Mouse (Mus musculus): Measurements from ENCODE around the gene Ccser1. TPM values are rescaled to one million over a fixed set of nuclear protein-coding genes. Genes with fewer than 3 reads are reported as not detected.

Ccser1 gene
- polyA plus RNA-seq, 1 experiment from 2014 or later, result 3.8 TPM

- no peak overlapping the region for H3K9ac ChIP-seq (ENCODE audit: low read depth, low read length)
- 0 out of 2 replicates have a peak, but pooled peaks cover 9% of the 10 kb centered on the region for H3K4me1 ChIP-seq (ENCODE audit: control insufficient read depth, insufficient read depth, low read length)
- WGBS, result 38% methylated on average over 1 of the region's 1 CpGs
- peak overlapping the region; percentile 33 for H3K27ac ChIP-seq (ENCODE audit: low read length)
- no peaks in the 10 kb centered on the region for H3K27me3 ChIP-seq (replicated peaks; ENCODE audit: control insufficient read depth, insufficient read depth, low read length)
- H3K4me3 ChIP-seq (ENCODE audit: low read length), result no peak overlapping the region
- no peaks in the 10 kb centered on the region for H3K9me3 ChIP-seq (ENCODE audit: control insufficient read depth, low read length)
- no peak overlapping the region for H3K4me2 ChIP-seq (ENCODE audit: low read depth, low read length)
- no peaks in the 10 kb centered on the region for H3K36me3 ChIP-seq (ENCODE audit: control insufficient read depth, insufficient read depth, low read length)
- ATAC-seq, result peak; percentile 28; the same call in 1 of the 2 replicates
These were observed 82.3 kb downstream of the Ccser1 start for GRCm38 (mm10) chr6:61262448-61262847.

GRCm38 (mm10) chr6:61263291-61263690 is 83.2 kb downstream of the Ccser1 start:
- no peak overlapping the region for H3K4me3 ChIP-seq (ENCODE audit: low read length)
- 0 out of 2 replicates have a peak, but pooled peaks cover 9% of the 10 kb centered on the region for H3K4me1 ChIP-seq (ENCODE audit: control insufficient read depth, insufficient read depth, low read length)
- H3K4me2 ChIP-seq (ENCODE audit: low read depth, low read length), result no peak overlapping the region
- H3K27ac ChIP-seq (ENCODE audit: low read length), result 0 out of 2 replicates have a peak overlapping the region, but pooled peaks have one; percentile 24
- no peaks in the 10 kb centered on the region for H3K36me3 ChIP-seq (ENCODE audit: control insufficient read depth, insufficient read depth, low read length)
- H3K27me3 ChIP-seq (replicated peaks; ENCODE audit: control insufficient read depth, insufficient read depth, low read length), result no peaks in the 10 kb centered on the region
- ATAC-seq, result peak; percentile 42; the same call in 1 of the 2 replicates
- no peak overlapping the region for H3K9ac ChIP-seq (ENCODE audit: low read depth, low read length)
- WGBS, result 30% methylated on average over 1 of the region's 1 CpGs
- no peaks in the 10 kb centered on the region for H3K9me3 ChIP-seq (ENCODE audit: control insufficient read depth, low read length)

GRCm38 (mm10) chr6:61271033-61271432 is 90.9 kb downstream of the Ccser1 start:
- Histone ChIP-seq H3K27ac (ENCODE audit: low read length) (no peak overlapping the region), H3K4me3 (ENCODE audit: low read length) (no peak overlapping the region), H3K4me1 (ENCODE audit: control insufficient read depth, insufficient read depth, low read length) (no peaks in the 10 kb centered on the region), H3K36me3 (ENCODE audit: control insufficient read depth, insufficient read depth, low read length) (no peaks in the 10 kb centered on the region), H3K9me3 (ENCODE audit: control insufficient read depth, low read length) (no peaks in the 10 kb centered on the region), H3K9ac (ENCODE audit: low read depth, low read length) (no peak overlapping the region), H3K4me2 (ENCODE audit: low read depth, low read length) (no peak overlapping the region), H3K27me3 (replicated peaks; ENCODE audit: control insufficient read depth, insufficient read depth, low read length) (no peaks in the 10 kb centered on the region)
- ATAC-seq, result no peak
- 76% methylated on average over 1 of the region's 2 CpGs for WGBS

DNA sequence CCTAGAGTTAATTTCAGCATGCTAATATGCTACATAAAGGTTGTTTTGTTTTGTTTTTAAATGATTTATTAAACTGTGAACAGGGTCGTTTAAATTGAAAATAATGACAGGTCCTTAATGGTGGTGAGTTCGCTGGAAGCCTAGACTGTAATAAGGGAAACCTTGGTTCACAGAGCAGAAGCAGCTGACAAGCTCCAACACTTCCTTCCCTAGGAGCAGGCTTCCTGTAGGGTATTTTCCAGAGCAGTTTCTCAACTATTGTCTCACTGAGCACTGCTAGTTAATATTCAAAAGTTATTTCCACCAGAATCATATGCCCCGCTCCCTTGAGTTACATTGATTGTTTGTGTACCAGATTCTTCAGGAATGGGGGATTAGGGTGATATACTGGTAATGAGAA is 93.3 kb downstream of the Ccser1 start:
- H3K36me3 ChIP-seq (ENCODE audit: control insufficient read depth, insufficient read depth, low read length), result no peaks in the 10 kb centered on the region
- no peak overlapping the region for H3K4me2 ChIP-seq (ENCODE audit: low read depth, low read length)
- no peak overlapping the region for H3K9ac ChIP-seq (ENCODE audit: low read depth, low read length)
- H3K27ac ChIP-seq (ENCODE audit: low read length), result no peak overlapping the region
- no peaks in the 10 kb centered on the region for H3K9me3 ChIP-seq (ENCODE audit: control insufficient read depth, low read length)
- H3K4me3 ChIP-seq (ENCODE audit: low read length), result no peak overlapping the region
- no peaks in the 10 kb centered on the region for H3K4me1 ChIP-seq (ENCODE audit: control insufficient read depth, insufficient read depth, low read length)
- no peak for ATAC-seq
- no peaks in the 10 kb centered on the region for H3K27me3 ChIP-seq (replicated peaks; ENCODE audit: control insufficient read depth, insufficient read depth, low read length)
- WGBS, result 66% methylated on average over 3 of the region's 3 CpGs

DNA sequence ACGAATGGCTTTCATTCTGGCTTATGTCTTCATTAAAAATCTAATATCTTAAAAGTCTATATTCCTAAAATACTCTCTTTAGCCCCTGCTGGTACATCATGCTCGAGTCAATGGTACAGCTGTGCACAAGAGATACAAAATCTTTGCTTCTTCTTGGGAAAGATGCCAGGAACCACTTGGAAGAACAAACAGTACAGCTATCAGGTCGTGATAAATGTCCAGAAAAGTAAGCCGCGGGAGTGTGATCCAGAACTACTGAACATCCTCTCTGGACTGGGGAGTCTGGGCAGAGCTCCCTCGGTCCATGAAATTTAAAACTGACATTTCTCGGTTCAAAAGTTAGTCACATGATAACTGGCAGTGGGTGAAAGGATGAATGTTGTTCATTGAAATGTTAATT is 99.4 kb downstream of the Ccser1 start:
- Histone ChIP-seq H3K36me3 (ENCODE audit: control insufficient read depth, insufficient read depth, low read length) (no peaks in the 10 kb centered on the region), H3K9ac (ENCODE audit: low read depth, low read length) (no peak overlapping the region), H3K4me2 (ENCODE audit: low read depth, low read length) (no peak overlapping the region), H3K27ac (ENCODE audit: low read length) (no peak overlapping the region), H3K4me3 (ENCODE audit: low read length) (no peak overlapping the region), H3K9me3 (ENCODE audit: control insufficient read depth, low read length) (no peaks in the 10 kb centered on the region), H3K4me1 (ENCODE audit: control insufficient read depth, insufficient read depth, low read length) (no peaks in the 10 kb centered on the region), H3K27me3 (replicated peaks; ENCODE audit: control insufficient read depth, insufficient read depth, low read length) (no peaks in the 10 kb centered on the region)
- 41% methylated on average over 7 of the region's 7 CpGs for WGBS
- no peak for ATAC-seq

GRCm38 (mm10) chr6:61292927-61293326 is 112.8 kb downstream of the Ccser1 start:
- Histone ChIP-seq H3K9me3 (ENCODE audit: control insufficient read depth, low read length) (no peaks in the 10 kb centered on the region), H3K27me3 (replicated peaks; ENCODE audit: control insufficient read depth, insufficient read depth, low read length) (no peaks in the 10 kb centered on the region), H3K4me1 (ENCODE audit: control insufficient read depth, insufficient read depth, low read length) (no peaks in the 10 kb centered on the region), H3K36me3 (ENCODE audit: control insufficient read depth, insufficient read depth, low read length) (no peaks in the 10 kb centered on the region), H3K9ac (ENCODE audit: low read depth, low read length) (no peak overlapping the region), H3K4me3 (ENCODE audit: low read length) (no peak overlapping the region), H3K27ac (ENCODE audit: low read length) (no peak overlapping the region), H3K4me2 (ENCODE audit: low read depth, low read length) (no peak overlapping the region)
- 66% methylated on average over 3 of the region's 3 CpGs for WGBS
- ATAC-seq, result no peak

DNA sequence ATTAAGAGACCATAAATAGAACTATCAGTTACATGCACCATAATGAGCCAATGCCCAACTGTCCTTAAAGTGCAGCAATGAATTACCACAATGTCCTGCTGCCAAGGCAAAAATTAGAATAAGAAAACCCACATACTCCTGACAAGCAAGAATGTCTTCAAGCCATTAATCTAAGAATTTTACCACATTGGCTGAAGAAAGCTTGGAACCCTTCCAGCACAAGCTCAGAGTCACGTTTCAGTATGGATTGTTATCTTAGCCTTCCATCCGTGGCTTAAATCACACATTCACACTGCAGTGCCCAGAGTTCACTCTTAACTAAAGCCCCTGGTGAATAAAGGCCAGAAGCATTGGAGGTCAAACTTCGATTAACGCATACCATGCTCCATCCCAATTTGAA is 115.4 kb downstream of the Ccser1 start:
- 46% methylated on average over 4 of the region's 4 CpGs for WGBS
- Histone ChIP-seq H3K9ac (ENCODE audit: low read depth, low read length) (no peak overlapping the region), H3K4me1 (ENCODE audit: control insufficient read depth, insufficient read depth, low read length) (no peaks in the 10 kb centered on the region), H3K9me3 (ENCODE audit: control insufficient read depth, low read length) (no peaks in the 10 kb centered on the region), H3K36me3 (ENCODE audit: control insufficient read depth, insufficient read depth, low read length) (no peaks in the 10 kb centered on the region), H3K4me2 (ENCODE audit: low read depth, low read length) (no peak overlapping the region), H3K4me3 (ENCODE audit: low read length) (no peak overlapping the region), H3K27me3 (replicated peaks; ENCODE audit: control insufficient read depth, insufficient read depth, low read length) (no peaks in the 10 kb centered on the region), H3K27ac (ENCODE audit: low read length) (no peak overlapping the region)
- ATAC-seq, result no peak

DNA sequence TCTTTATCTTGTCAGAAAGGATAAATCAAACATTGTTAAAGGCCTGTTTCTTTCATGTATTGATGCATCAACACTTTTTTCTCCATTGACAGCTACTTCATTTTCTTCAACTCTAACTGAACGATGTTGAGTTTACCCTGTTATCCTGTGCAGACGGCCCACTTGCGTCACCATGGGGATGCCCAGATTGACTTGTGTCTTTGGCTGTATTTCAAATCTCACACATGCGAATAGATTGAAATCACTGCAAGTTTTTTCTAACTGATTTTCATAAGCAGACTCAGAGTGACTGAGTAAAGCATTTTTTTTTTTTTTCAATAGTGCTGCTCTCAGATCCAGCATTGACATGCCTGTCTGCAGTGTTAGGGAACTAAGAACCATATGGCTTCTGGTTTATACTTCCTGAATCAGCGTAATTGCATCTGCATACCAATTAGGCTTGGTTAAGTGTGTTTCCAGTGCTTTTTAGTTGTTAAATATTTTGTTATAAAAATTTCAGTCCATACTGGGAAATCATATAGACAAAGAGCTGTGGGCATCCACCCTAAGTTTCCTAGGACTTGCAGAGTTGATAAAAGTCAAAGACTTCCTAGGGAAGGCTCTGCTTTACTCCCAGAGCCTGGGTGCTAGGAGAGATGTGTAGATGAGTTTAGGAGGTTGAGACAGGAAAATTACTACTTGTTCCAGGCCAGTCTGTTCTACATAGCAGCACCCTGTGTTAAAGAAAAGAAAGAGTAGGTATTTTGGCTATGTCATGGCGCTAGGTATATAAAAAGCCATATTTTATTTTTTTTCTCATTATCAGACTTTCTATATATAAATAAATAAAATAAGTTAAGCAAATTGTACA is 116.3 kb downstream of the Ccser1 start:
- no peak overlapping the region for H3K27ac ChIP-seq (ENCODE audit: low read length)
- H3K4me2 ChIP-seq (ENCODE audit: low read depth, low read length), result no peak overlapping the region
- no peaks in the 10 kb centered on the region for H3K4me1 ChIP-seq (ENCODE audit: control insufficient read depth, insufficient read depth, low read length)
- H3K4me3 ChIP-seq (ENCODE audit: low read length), result no peak overlapping the region
- H3K27me3 ChIP-seq (replicated peaks; ENCODE audit: control insufficient read depth, insufficient read depth, low read length), result no peaks in the 10 kb centered on the region
- no peaks in the 10 kb centered on the region for H3K9me3 ChIP-seq (ENCODE audit: control insufficient read depth, low read length)
- WGBS, result 72% methylated on average over 6 of the region's 6 CpGs
- H3K36me3 ChIP-seq (ENCODE audit: control insufficient read depth, insufficient read depth, low read length), result no peaks in the 10 kb centered on the region
- H3K9ac ChIP-seq (ENCODE audit: low read depth, low read length), result no peak overlapping the region
- no peak for ATAC-seq

DNA sequence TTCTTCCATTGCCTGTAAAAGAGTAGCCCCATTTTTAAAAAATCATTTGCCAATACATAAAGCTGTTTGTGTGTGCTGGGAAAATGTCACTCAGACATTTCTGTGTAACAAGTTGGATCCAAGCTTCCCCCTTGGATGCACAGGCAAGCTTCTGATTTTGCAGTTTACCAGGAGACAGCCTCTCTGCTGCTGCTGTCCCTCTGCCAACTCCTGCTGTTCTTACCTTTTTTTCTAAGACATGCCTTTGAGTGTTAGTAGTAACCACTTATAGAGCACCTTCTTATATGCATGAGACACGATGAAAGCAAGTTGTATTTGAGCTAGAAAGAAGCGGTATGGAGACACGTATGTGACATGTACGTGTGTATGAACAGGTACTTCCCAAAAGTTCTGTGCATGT is 120.3 kb downstream of the Ccser1 start:
- no peaks in the 10 kb centered on the region for H3K27me3 ChIP-seq (replicated peaks; ENCODE audit: control insufficient read depth, insufficient read depth, low read length)
- H3K4me2 ChIP-seq (ENCODE audit: low read depth, low read length), result no peak overlapping the region
- no peak overlapping the region for H3K9ac ChIP-seq (ENCODE audit: low read depth, low read length)
- 94% methylated on average over 4 of the region's 4 CpGs for WGBS
- ATAC-seq, result no peak
- H3K36me3 ChIP-seq (ENCODE audit: control insufficient read depth, insufficient read depth, low read length), result no peaks in the 10 kb centered on the region
- H3K4me3 ChIP-seq (ENCODE audit: low read length), result no peak overlapping the region
- H3K27ac ChIP-seq (ENCODE audit: low read length), result no peak overlapping the region
- no peaks in the 10 kb centered on the region for H3K4me1 ChIP-seq (ENCODE audit: control insufficient read depth, insufficient read depth, low read length)
- H3K9me3 ChIP-seq (ENCODE audit: control insufficient read depth, low read length), result no peaks in the 10 kb centered on the region
